Mouse (Mus musculus): ENCODE results near the gene Kcnd3.

GRCm38 (mm10) chr3:105472564-105472963 lies 20.4 kb downstream of the Kcnd3 start:
- no peak for TF ChIP-seq CTCF (IDR thresholded peaks at IDR 0.05; ENCODE audit: low read depth)
- no peak for TF ChIP-seq EP300 (IDR thresholded peaks at IDR 0.05; ENCODE audit: low read depth)
